Mouse (Mus musculus) liver, adult 2 months (tissue): ENCODE data around the gene Cars. TPM values are rescaled to one million over a fixed set of nuclear protein-coding genes. Genes with fewer than 3 reads are reported as not detected.
A peak's percentile ranks its signal among the peaks of the same experiment; 100 is the strongest.

Experiments used
- DNase-seq: peaks from one replicate; pipeline ENCODE4 v3.0.0-alpha.2; 2011; ENCODE audit warnings: low read depth, low spot score; ENCODE audit errors: extremely low read depth
- H3K27ac ChIP-seq: fragments of 200-500 bp; replicated peaks from 2 replicates; pipeline ENCODE4 v1.5.1; 2012; ENCODE audit warnings: low read depth, mild to moderate bottlenecking, control low read depth, inconsistent platforms, low read length; ENCODE audit not compliant: insufficient read depth
- H3K27me3 ChIP-seq: fragments of 200-500 bp; 2 replicates; pipeline ENCODE4 v1.6.1; 2012; ENCODE audit warnings: mild to moderate bottlenecking, moderate library complexity, low read length, inconsistent platforms; ENCODE audit not compliant: control insufficient read depth, insufficient read depth
- H3K36me3 ChIP-seq: fragments of 200-500 bp; 2 replicates; pipeline ENCODE4 v1.6.1; 2012; ENCODE audit warnings: low read length, inconsistent platforms; ENCODE audit not compliant: control insufficient read depth, insufficient read depth
- H3K4me1 ChIP-seq: fragments of 200-500 bp; 2 replicates; pipeline ENCODE4 v1.6.1; 2011; ENCODE audit warnings: low read length; ENCODE audit not compliant: control insufficient read depth, insufficient read depth
- H3K4me3 ChIP-seq: fragments of 200-500 bp; 2 replicates; pipeline ENCODE4 v1.5.1; 2011; ENCODE audit warnings: low read depth, mild to moderate bottlenecking, control low read depth, low read length, moderate library complexity; ENCODE audit not compliant: insufficient read depth
- H3K79me2 ChIP-seq: fragments of 200-500 bp; 2 replicates; pipeline ENCODE4 v1.6.1; 2012; ENCODE audit warnings: inconsistent platforms, mild to moderate bottlenecking, low read length, moderate library complexity; ENCODE audit not compliant: control insufficient read depth, insufficient read depth
- H3K9ac ChIP-seq: fragments of 200-500 bp; 2 replicates; pipeline ENCODE4 v1.6.1; 2012; ENCODE audit warnings: low read depth, mild to moderate bottlenecking, control low read depth, inconsistent platforms, low read length
- CTCF ChIP-seq: fragments of 200-500 bp; IDR thresholded peaks from 2 replicates; pipeline ENCODE4 v1.5.1; 2011; ENCODE audit warnings: low read depth, low read length, control low read depth
- POLR2A ChIP-seq: fragments of 200-500 bp; IDR thresholded peaks from 2 replicates; pipeline ENCODE4 v1.6.1; 2011; ENCODE audit warnings: low read length, control low read depth; ENCODE audit not compliant: insufficient read depth; ENCODE audit errors: extremely low read depth
- WGBS: fragments of 180-500 bp; shearing (Covaris S2); methylation state at CpG from one replicate; pipeline ENCODE4 v1.1.7; 2018; 5-methylcytosine and 5-hydroxymethylcytosine counted together
- polyA plus RNA-seq: library from polyadenylated mRNA; depleted of rRNA; stranded (reverse); fragments of >200 nt; gene quantifications from 2 replicates; pipeline ENCODE4 v1.2.3, GENCODE M21; 2012
- total RNA-seq: library from RNA; depleted of rRNA; stranded (reverse); fragments of >200 nt; gene quantifications from 2 replicates; pipeline ENCODE4 v1.2.3, GENCODE M21; 2014

The Cars gene
- total and polyA plus RNA-seq, 2 experiments: 13.6 to 20.0 TPM

DNA sequence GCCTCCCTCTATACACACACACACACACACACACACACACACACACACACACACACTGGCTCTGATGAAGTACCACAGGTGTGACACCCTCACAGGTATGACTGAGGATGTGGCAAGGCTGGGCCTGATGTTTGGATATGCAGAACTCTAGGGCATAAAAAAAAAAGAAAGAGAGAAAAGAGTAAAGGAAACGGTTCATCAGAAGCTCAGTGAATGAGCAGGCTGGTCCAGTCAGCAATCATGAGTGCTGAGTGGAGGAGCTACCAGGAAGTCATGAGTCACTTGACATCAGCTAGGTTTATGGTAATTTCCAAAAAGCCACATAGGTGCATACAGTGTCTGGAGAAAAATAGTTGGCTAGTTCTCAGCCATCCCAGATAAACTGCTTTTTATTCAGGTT, 29.6 kb upstream of the Cars start:
- no peak for DNase-seq
- 41% methylated on average over 1 of the region's 1 CpGs for WGBS
- no peaks in the 10 kb centered on the region for H3K36me3 ChIP-seq
- H3K9ac ChIP-seq: no peak overlapping the region
- H3K27me3 ChIP-seq: no peaks in the 10 kb centered on the region
- TF ChIP-seq POLR2A (no peak), CTCF (no peak)
- H3K79me2 ChIP-seq: no peaks in the 10 kb centered on the region
- H3K4me1 ChIP-seq: no peaks in the 10 kb centered on the region
- no peak overlapping the region for H3K4me3 ChIP-seq
- no peak overlapping the region for H3K27ac ChIP-seq

DNA sequence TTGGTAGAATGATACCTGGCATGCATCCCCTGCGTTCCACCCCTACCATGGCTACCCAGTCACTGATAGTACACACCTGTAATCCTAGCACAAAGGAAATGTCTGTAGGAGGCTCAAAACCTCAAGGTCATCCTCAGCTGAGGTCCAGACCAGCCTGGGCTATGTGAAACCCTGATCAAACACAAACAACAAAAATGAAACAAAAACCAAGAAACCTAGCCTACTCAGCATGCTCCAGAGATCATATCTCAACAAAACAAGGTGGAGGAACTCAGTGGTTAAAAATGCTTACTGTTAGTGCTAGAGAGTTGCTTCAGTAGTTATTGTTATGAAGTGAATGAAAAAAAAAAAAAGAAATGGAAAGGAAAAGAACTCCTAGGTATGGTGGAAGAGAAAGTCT, 28.6 kb upstream of the Cars start, which contains the start of gene Tnfrsf26:
Gene Tnfrsf26 (minus strand): TSS at position 183 of the 400 bp plus-strand sequence.
- TF ChIP-seq CTCF: no peak
- no peak for TF ChIP-seq POLR2A
- H3K4me3 ChIP-seq: peak within 1 kb of the TSS; percentile 23
- H3K27me3 ChIP-seq: no peaks in the 10 kb centered on the region
- 79% methylated on average over 1 of the region's 1 CpGs for WGBS
- no peaks in the 10 kb centered on the region for H3K4me1 ChIP-seq
- H3K79me2 ChIP-seq: no peaks in the 10 kb centered on the region
- H3K9ac ChIP-seq: no peak within 1 kb of the TSS
- DNase-seq: no peak
- H3K36me3 ChIP-seq: no peaks in the 10 kb centered on the region
- peak within 1 kb of the TSS; percentile 60 for H3K27ac ChIP-seq

DNA sequence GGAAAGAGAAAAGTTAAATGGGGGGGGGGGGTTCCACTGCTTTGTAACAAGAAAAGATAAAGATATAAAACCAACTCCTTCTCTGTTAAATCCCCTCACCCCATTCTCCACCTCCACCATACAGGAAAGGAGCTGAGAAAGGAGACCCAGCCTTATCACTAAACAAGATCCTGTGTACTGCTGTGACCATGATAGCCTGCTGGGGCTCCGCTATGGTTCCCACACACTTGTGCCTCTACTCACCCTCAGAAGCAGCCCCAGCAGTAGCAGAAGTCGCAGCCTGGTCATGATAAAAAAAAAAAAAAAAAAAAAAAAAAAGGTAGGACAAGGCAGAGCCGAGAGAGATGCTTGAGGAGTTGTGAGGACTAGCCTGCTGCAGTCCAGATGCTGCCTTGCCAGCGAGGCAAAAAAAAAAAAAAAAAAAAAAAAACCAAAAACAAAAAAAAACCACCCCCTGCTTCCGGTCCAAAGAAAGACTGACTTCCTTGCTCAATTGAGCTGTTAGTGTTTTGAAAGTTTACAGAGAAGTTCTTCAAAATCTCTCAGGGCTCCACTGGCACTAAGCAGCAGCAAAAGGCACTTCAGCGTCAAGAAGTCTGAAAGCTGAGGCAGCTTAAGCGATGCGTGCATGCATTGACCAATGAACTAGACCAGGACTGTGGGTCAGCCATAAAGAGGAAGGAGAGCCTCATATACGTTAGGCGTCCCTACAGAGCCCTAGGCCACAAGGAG, 27.8 kb upstream of the Cars start:
- peak; percentile 26 for DNase-seq
- Histone ChIP-seq H3K79me2 (no peaks in the 10 kb centered on the region), H3K4me3 (peak overlapping the region; percentile 23), H3K27me3 (no peaks in the 10 kb centered on the region), H3K9ac (no peak overlapping the region), H3K4me1 (no peaks in the 10 kb centered on the region), H3K36me3 (no peaks in the 10 kb centered on the region), H3K27ac (peak overlapping the region; percentile 60)
- TF ChIP-seq CTCF: no peak
- TF ChIP-seq POLR2A: no peak
- WGBS: 54% methylated on average over 10 of the region's 10 CpGs

DNA sequence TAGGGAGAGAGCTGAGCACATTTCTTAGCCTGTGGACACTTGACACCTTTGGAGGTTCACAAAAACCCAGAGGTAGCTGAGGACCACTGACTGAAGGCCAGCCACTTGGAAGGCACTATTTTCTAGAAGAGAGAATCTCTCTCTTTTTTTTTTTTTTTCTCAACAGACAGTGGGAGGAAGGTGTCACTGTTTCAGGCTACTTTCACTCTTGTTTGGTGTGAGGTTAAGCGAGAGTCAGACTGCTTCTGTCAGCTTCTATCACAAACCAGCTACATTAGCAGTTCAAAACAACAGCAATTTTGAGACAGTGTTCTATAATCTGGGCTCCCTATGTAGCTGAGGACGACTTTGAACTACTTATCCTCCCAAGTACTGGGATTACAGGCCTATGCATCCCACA, 26.3 kb upstream of the Cars start:
- 74% methylated on average over 2 of the region's 2 CpGs for WGBS
- Histone ChIP-seq H3K9ac (no peak overlapping the region; the same call in 1 of the 2 replicates), H3K27me3 (no peaks in the 10 kb centered on the region), H3K36me3 (no peaks in the 10 kb centered on the region), H3K27ac (peak overlapping the region; percentile 65), H3K4me3 (no peak overlapping the region), H3K4me1 (no peaks in the 10 kb centered on the region; the same call in 1 of the 2 replicates), H3K79me2 (no peaks in the 10 kb centered on the region)
- DNase-seq: no peak
- TF ChIP-seq POLR2A (no peak), CTCF (no peak)

DNA sequence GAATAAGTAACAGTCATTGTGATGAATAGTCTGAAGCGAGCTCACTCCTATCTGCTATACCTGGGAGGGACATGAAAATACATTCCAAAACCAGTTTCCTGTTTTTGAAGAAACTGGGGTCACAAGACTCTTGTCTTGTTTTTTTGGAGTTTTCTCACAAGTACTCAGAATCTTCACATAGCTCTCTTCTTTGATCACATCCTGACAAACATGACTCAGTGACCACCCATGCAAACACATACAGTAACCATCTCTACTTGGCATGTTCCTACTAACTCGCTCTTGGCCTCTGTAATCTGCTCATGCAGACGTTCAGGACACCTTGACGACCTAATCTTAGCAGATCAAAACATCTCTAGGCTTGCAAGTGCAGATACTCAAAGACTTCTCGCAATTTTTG, 25.3 kb upstream of the Cars start:
- Histone ChIP-seq H3K79me2 (no peaks in the 10 kb centered on the region), H3K36me3 (no peaks in the 10 kb centered on the region), H3K4me1 (no peaks in the 10 kb centered on the region; the same call in 1 of the 2 replicates), H3K4me3 (no peak overlapping the region), H3K27ac (0 out of 2 replicates have a peak overlapping the region, but pooled peaks have one; percentile 27), H3K9ac (no peak overlapping the region), H3K27me3 (no peaks in the 10 kb centered on the region)
- DNase-seq: no peak
- TF ChIP-seq CTCF: no peak
- TF ChIP-seq POLR2A: no peak
- 67% methylated on average over 5 of the region's 5 CpGs for WGBS

DNA sequence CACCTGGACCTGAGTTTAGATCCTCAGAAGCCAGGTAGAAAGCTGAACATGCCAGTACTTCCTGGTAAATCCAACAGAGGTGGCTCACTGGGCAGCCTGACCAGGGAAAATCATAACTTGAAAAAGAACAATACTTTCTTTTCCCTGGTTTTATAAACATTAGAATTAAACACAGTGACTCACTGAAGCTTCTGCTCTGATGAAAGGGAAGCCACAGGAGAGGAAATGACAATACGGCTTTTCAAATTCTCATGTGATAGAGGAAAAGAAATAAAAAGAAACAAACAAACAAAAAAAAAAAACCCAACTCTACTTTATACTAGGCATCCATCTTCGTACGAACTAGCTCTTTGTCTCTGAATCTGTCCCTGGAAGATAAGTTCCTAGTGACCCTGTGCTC, 24.7 kb upstream of the Cars start:
- Histone ChIP-seq H3K9ac (no peak overlapping the region), H3K4me1 (no peaks in the 10 kb centered on the region; the same call in 1 of the 2 replicates), H3K4me3 (no peak overlapping the region), H3K27ac (no peak overlapping the region; the same call in 1 of the 2 replicates), H3K79me2 (no peaks in the 10 kb centered on the region), H3K27me3 (no peaks in the 10 kb centered on the region), H3K36me3 (no peaks in the 10 kb centered on the region)
- WGBS: 68% methylated on average over 3 of the region's 3 CpGs
- TF ChIP-seq POLR2A: no peak
- no peak for TF ChIP-seq CTCF
- DNase-seq: no peak
